Mouse (Mus musculus) kidney, adult 18-20 months (tissue): ENCODE results near the gene Mterf4.

Source experiments
- DNase-seq: peaks from one replicate; pipeline ENCODE4 v3.0.0; 2021

Mterf4 gene

DNA sequence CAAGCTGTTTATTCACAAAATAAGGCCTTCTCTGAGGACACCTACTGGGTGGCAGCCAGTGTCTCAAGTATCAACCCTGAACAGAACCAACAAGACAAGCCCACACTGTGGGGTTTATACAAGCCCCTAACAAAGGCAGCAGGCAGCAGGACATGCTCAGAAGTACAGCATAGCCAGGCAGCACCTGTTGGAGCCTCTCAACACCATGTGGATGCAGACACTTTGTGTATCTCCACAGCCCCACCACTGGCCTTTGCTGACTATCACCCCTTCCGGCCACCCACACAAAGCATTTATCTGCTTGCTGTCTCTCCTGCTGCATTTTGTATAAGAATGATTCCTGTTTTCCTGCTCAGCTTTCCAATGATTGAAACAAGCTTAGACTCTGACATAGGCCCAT is 48.2 kb downstream of the Mterf4 start:
- no peak for DNase-seq

DNA sequence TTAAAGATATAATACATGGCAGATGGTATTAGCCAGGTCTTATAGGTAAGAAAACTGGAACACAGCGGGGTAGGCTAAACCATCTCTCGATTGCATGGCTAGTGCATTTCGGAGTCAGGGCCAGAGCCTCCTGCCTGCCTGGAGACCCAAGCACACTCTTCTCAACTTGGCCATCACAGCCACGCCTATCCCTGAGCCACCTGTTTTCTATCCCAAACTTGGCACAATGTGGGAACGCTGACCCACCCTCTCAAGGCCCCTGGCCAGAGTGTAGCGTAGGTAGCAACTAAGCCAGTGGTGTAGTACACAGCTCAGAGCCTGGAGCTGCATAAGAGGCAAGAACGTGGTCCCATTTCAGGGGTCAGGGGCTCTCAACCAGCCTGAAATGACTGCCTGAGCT is 50.0 kb downstream of the Mterf4 start:
- DNase-seq, result no peak

DNA sequence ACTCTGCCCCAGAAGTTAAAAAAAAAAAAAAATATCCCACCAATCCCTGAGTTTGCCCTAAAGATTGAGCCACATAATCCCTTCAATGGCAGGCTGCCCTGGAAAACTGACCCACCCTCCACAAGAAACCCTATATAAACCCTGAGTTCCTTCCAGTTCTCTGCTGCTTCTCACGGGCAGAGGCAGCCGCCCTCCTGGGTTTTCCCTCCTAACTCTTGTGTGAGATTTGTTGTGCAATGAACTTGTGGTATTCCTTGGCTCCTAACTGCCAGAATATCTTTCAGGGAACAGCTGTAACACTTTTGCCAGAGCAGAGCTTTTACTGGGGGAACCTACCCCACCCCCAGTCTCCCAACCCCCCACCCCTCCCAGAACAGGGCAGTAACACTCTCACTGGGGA is 53.1 kb downstream of the Mterf4 start:
- DNase-seq, result no peak
